ENCODE assay signal across 25 mouse cellular contexts in the genomic region with DNA sequence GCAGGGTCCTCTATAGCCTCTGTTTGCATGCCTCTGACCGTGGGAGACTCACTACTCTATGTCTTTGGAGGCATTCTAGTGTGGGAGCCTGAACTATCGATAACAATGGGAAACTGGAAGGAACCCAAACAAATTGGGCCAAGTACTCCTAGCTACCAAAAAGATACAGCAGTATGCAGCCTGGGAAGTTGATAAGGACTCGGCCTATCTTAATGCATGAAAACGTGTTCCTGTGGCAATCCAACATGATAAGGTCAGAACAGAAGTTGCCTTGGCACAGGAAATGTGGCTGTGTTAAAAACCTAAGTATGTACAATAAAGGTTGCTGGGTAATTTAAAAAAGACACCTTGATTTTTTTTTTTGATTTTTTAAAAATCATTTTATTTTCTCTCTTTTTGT. TPM values are rescaled to one million over a fixed set of nuclear protein-coding genes. Genes with fewer than 3 reads are reported as not detected.
"Had no signal": no experiment of that assay in that cellular context is flagged by ENCODE, and none has a peak within 500 bp of the region (broad histone marks: within the 10 kb centered on the region; RNA-seq: fewer than 3 reads in every experiment).

No protein-coding gene starts in this region.

- ATAC-seq: hindbrain, embryonic 16.5 days; inflammation-experienced regulatory T-cells, adult 6 months; intestine, embryonic 15.5 days; intestine, postnatal 0 days had no signal

- DNase-seq: gastrocnemius, adult 2 months; gastrocnemius, postnatal 10 days; gastrocnemius, postnatal 25 days; heart, postnatal 10 days; heart, postnatal 4 days; kidney, adult 18-20 months; kidney, adult 8-10 months; kidney, postnatal 10 days; kidney, postnatal 25 days; kidney, postnatal 4 days; liver had no signal

RNA-seq across cellular contexts. Expression of a gene that starts 5.5 kb away (rescaled TPM):
- total RNA-seq: gastrocnemius, adult 2 months; gastrocnemius, postnatal 10 days; gastrocnemius, postnatal 25 days; gastrocnemius, postnatal 4 days; granulocyte monocyte progenitor cell, adult 5-6 weeks; heart, adult 18-20 months; heart, postnatal 10 days; heart, postnatal 25 days; heart, postnatal 4 days; layer of hippocampus, adult 2 months; layer of hippocampus, postnatal 10 days; layer of hippocampus, postnatal 25 days; left cerebral cortex, adult 2 months; left cerebral cortex, postnatal 14 days; left cerebral cortex, postnatal 36 days had no signal

RNA-seq across cellular contexts. Expression of a gene that starts 26.9 kb away (rescaled TPM):
- total RNA-seq: granulocyte monocyte progenitor cell, adult 5-6 weeks had no signal

RNA-seq across cellular contexts. Expression of a gene that starts 32.4 kb away (rescaled TPM):
- total RNA-seq: granulocyte monocyte progenitor cell, adult 5-6 weeks had no signal
